Mouse (Mus musculus) neural tube, embryonic 12.5 days (tissue): ENCODE results near the gene Polr1e. TPM values are rescaled to one million over a fixed set of nuclear protein-coding genes. Genes with fewer than 3 reads are reported as not detected.

Experiments
- ATAC-seq: fragments of 200-750 bp; cut with Nextera tagmentation; 2 replicates; pipeline ENCODE4 v1.8.0; 2017; ENCODE audit warnings: low read depth, mild to moderate bottlenecking, moderate TSS enrichment, moderate library complexity; ENCODE audit not compliant: low FRiP score
- H3K27ac ChIP-seq: fragments of 300-500 bp; sonication (generic); 2 replicates; pipeline ENCODE4 v1.5.1; 2016
- H3K27me3 ChIP-seq: fragments of 300-500 bp; sonication (generic); replicated peaks from 2 replicates; pipeline ENCODE4 v1.6.1; 2016; ENCODE audit warnings: mild to moderate bottlenecking
- H3K36me3 ChIP-seq: fragments of 300-500 bp; sonication (generic); 2 replicates; pipeline ENCODE4 v1.6.1; 2016; ENCODE audit warnings: mild to moderate bottlenecking
- H3K4me1 ChIP-seq: fragments of 300-500 bp; sonication (generic); 2 replicates; pipeline ENCODE4 v1.6.1; 2016
- H3K4me2 ChIP-seq: fragments of 300-500 bp; sonication (generic); replicated peaks from 2 replicates; pipeline ENCODE4 v1.6.1; 2016; ENCODE audit warnings: mild to moderate bottlenecking
- H3K4me3 ChIP-seq: fragments of 300-500 bp; sonication (generic); 2 replicates; pipeline ENCODE4 v1.5.1; 2016
- H3K9ac ChIP-seq: fragments of 300-500 bp; sonication (generic); 2 replicates; pipeline ENCODE4 v1.6.1; 2016; ENCODE audit warnings: mild to moderate bottlenecking
- H3K9me3 ChIP-seq: fragments of 300-500 bp; sonication (generic); 2 replicates; pipeline ENCODE4 v1.6.1; 2016; ENCODE audit warnings: mild to moderate bottlenecking
- WGBS: fragments of 180-500 bp; shearing (Covaris S2); methylation state at CpG from one replicate; pipeline ENCODE4 v1.1.7; 2016; 5-methylcytosine and 5-hydroxymethylcytosine counted together
- polyA plus RNA-seq: library from polyadenylated mRNA; unstranded; fragments of >200 nt; fragmentation: Nextera tagmentation; extraction: Ambion mirVana; gene quantifications from 2 replicates; pipeline ENCODE4 v1.2.1, GENCODE M21; 2016

Polr1e gene
- polyA plus RNA-seq, 1 experiment from 2014 or later, result 47.5 TPM

- H3K4me3 ChIP-seq, result peak overlapping the region; percentile 76
- ATAC-seq, result peak; percentile 80
- H3K36me3 ChIP-seq, result no peaks in the 10 kb centered on the region
- peaks cover 22% of the 10 kb centered on the region for H3K4me1 ChIP-seq
- H3K27me3 ChIP-seq, result no peaks in the 10 kb centered on the region
- under 1% methylated on average over 31 of the region's 31 CpGs for WGBS
- peak overlapping the region; percentile 85 for H3K9ac ChIP-seq
- peak overlapping the region; percentile 86 for H3K27ac ChIP-seq
- peak overlapping the region; percentile 73 for H3K4me2 ChIP-seq
- H3K9me3 ChIP-seq, result no peaks in the 10 kb centered on the region
Measured at GRCm38 (mm10) chr4:45011581-45012104, 6.7 kb upstream of the Polr1e start.

- Histone ChIP-seq H3K27ac (peak within 1 kb of the TSS; percentile 86), H3K4me1 (peaks cover 22% of the 10 kb centered on the region), H3K4me3 (peak within 1 kb of the TSS; percentile 76), H3K9ac (peak within 1 kb of the TSS; percentile 85), H3K4me2 (peak within 1 kb of the TSS; percentile 79), H3K36me3 (no peaks in the 10 kb centered on the region), H3K9me3 (no peaks in the 10 kb centered on the region), H3K27me3 (no peaks in the 10 kb centered on the region)
- ATAC-seq, result peak; percentile 99
- WGBS, result under 1% methylated on average over 62 of the region's 63 CpGs
Measured at GRCm38 (mm10) chr4:45012105-45012975, 6.0 kb upstream of the Polr1e start, which contains the start of gene Zbtb5. Gene Zbtb5 (minus strand): TSS chr4:45012412.

- H3K9ac ChIP-seq, result peak overlapping the region; percentile 64
- no peaks in the 10 kb centered on the region for H3K36me3 ChIP-seq
- H3K27ac ChIP-seq, result 0 out of 2 replicates have a peak overlapping the region, but pooled peaks have one; percentile 6
- no peaks in the 10 kb centered on the region for H3K9me3 ChIP-seq
- ATAC-seq, result no peak
- H3K4me1 ChIP-seq, result peaks cover 22% of the 10 kb centered on the region
- peak overlapping the region; percentile 79 for H3K4me2 ChIP-seq
- no peaks in the 10 kb centered on the region for H3K27me3 ChIP-seq
- H3K4me3 ChIP-seq, result peak overlapping the region; percentile 56
- WGBS, result 1% methylated on average over 13 of the region's 13 CpGs
Measured at GRCm38 (mm10) chr4:45013031-45013431, 5.4 kb upstream of the Polr1e start.

GRCm38 (mm10) chr4:45013537-45013936, 4.8 kb upstream of the Polr1e start:
- peaks cover 22% of the 10 kb centered on the region for H3K4me1 ChIP-seq
- no peaks in the 10 kb centered on the region for H3K27me3 ChIP-seq
- no peak overlapping the region for H3K9ac ChIP-seq
- no peak overlapping the region for H3K27ac ChIP-seq
- peak overlapping the region; percentile 79 for H3K4me2 ChIP-seq
- peak overlapping the region; percentile 56 for H3K4me3 ChIP-seq
- 8% methylated on average over 2 of the region's 2 CpGs for WGBS
- ATAC-seq, result no peak
- H3K36me3 ChIP-seq, result no peaks in the 10 kb centered on the region
- H3K9me3 ChIP-seq, result no peaks in the 10 kb centered on the region

GRCm38 (mm10) chr4:45015615-45016014, 2.8 kb upstream of the Polr1e start:
- WGBS, result 13% methylated on average over 3 of the region's 3 CpGs
- H3K27me3 ChIP-seq, result no peaks in the 10 kb centered on the region
- H3K27ac ChIP-seq, result no peak overlapping the region
- no peaks in the 10 kb centered on the region for H3K9me3 ChIP-seq
- H3K4me3 ChIP-seq, result no peak overlapping the region
- peaks cover 25% of the 10 kb centered on the region for H3K4me1 ChIP-seq
- no peak overlapping the region for H3K9ac ChIP-seq
- no peak overlapping the region; the same call in 1 of the 2 replicates for H3K4me2 ChIP-seq
- no peaks in the 10 kb centered on the region for H3K36me3 ChIP-seq
- no peak for ATAC-seq

GRCm38 (mm10) chr4:45019009-45019408, 626 bp downstream of the Polr1e start:
- peak; percentile 14; the same call in 1 of the 2 replicates for ATAC-seq
- H3K9ac ChIP-seq, result peak overlapping the region; percentile 71
- no peaks in the 10 kb centered on the region for H3K27me3 ChIP-seq
- H3K4me2 ChIP-seq, result peak overlapping the region; percentile 97
- peaks cover 14% of the 10 kb centered on the region for H3K4me1 ChIP-seq
- peak overlapping the region; percentile 71 for H3K4me3 ChIP-seq
- WGBS, result 2% methylated on average over 14 of the region's 14 CpGs
- no peaks in the 10 kb centered on the region for H3K9me3 ChIP-seq
- peaks cover 9% of the 10 kb centered on the region for H3K36me3 ChIP-seq
- no peak overlapping the region for H3K27ac ChIP-seq

- Histone ChIP-seq H3K4me1 (no peaks in the 10 kb centered on the region), H3K9me3 (no peaks in the 10 kb centered on the region), H3K4me2 (no peak overlapping the region), H3K4me3 (no peak overlapping the region), H3K9ac (no peak overlapping the region), H3K27me3 (no peaks in the 10 kb centered on the region), H3K27ac (no peak overlapping the region), H3K36me3 (peaks cover 50% of the 10 kb centered on the region)
- WGBS, result 94% methylated on average over 4 of the region's 4 CpGs
- ATAC-seq, result no peak
Measured at GRCm38 (mm10) chr4:45026459-45026858, 8.1 kb downstream of the Polr1e start.

GRCm38 (mm10) chr4:45032586-45032985, 14.2 kb downstream of the Polr1e start:
- H3K4me1 ChIP-seq, result no peaks in the 10 kb centered on the region
- no peak overlapping the region for H3K27ac ChIP-seq
- no peaks in the 10 kb centered on the region for H3K9me3 ChIP-seq
- H3K27me3 ChIP-seq, result no peaks in the 10 kb centered on the region
- H3K4me2 ChIP-seq, result no peak overlapping the region
- no peak overlapping the region for H3K9ac ChIP-seq
- peaks cover 81% of the 10 kb centered on the region for H3K36me3 ChIP-seq
- 93% methylated on average over 9 of the region's 9 CpGs for WGBS
- no peak overlapping the region for H3K4me3 ChIP-seq
- ATAC-seq, result no peak

GRCm38 (mm10) chr4:45034693-45035628, 16.6 kb downstream of the Polr1e start:
- H3K9me3 ChIP-seq, result no peaks in the 10 kb centered on the region
- no peak overlapping the region for H3K27ac ChIP-seq
- no peak overlapping the region for H3K4me2 ChIP-seq
- WGBS, result 71% methylated on average over 16 of the region's 16 CpGs
- peaks cover 70% of the 10 kb centered on the region for H3K36me3 ChIP-seq
- no peak overlapping the region for H3K9ac ChIP-seq
- H3K4me1 ChIP-seq, result no peaks in the 10 kb centered on the region
- no peak overlapping the region for H3K4me3 ChIP-seq
- ATAC-seq, result no peak
- H3K27me3 ChIP-seq, result no peaks in the 10 kb centered on the region

GRCm38 (mm10) chr4:45036048-45036447, 17.7 kb downstream of the Polr1e start:
- Histone ChIP-seq H3K27me3 (no peaks in the 10 kb centered on the region), H3K9ac (no peak overlapping the region), H3K36me3 (peaks cover 70% of the 10 kb centered on the region), H3K9me3 (no peaks in the 10 kb centered on the region), H3K4me3 (no peak overlapping the region), H3K27ac (no peak overlapping the region), H3K4me2 (no peak overlapping the region), H3K4me1 (no peaks in the 10 kb centered on the region)
- WGBS, result 89% methylated on average over 10 of the region's 10 CpGs
- no peak for ATAC-seq

- ATAC-seq, result no peak
- H3K4me3 ChIP-seq, result no peak overlapping the region
- no peak overlapping the region for H3K9ac ChIP-seq
- H3K4me2 ChIP-seq, result no peak overlapping the region
- peaks cover 70% of the 10 kb centered on the region for H3K36me3 ChIP-seq
- no peaks in the 10 kb centered on the region for H3K4me1 ChIP-seq
- H3K27ac ChIP-seq, result no peak overlapping the region
- H3K27me3 ChIP-seq, result no peaks in the 10 kb centered on the region
- 86% methylated on average over 5 of the region's 5 CpGs for WGBS
- H3K9me3 ChIP-seq, result no peaks in the 10 kb centered on the region
Measured at GRCm38 (mm10) chr4:45036571-45036970, 18.2 kb downstream of the Polr1e start.
